Comparison of ENCODE assay signal across 22 mouse cellular contexts in the genomic region with DNA sequence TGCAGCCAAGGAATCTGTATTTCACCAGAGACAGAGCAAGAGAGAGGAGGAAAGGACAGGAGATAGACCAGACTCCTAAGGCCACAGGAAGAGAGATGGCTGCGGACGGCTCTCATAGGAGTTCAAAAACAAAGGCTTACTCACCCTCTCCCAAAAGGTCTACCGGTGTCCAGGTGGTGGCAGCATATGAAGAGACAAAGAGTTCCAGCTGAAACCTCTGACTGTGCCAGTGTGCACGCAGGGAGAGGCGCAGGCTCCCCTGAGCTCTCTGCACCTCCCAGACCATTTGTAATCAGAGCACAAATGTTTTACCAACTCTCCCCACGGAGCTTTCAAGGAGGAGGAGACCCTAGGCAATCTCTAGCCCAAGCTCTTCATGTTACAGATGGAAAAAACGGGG. TPM values are rescaled to one million over a fixed set of nuclear protein-coding genes. Genes with fewer than 3 reads are reported as not detected.
DNase-seq lines count a peak whose midpoint lies in the region; ATAC-seq and TF ChIP-seq lines count a peak whose summit lies in the region.
"Had no signal": no experiment of that assay in that cellular context is flagged by ENCODE, and none has a peak within 500 bp of the region (broad histone marks: within the 10 kb centered on the region; RNA-seq: fewer than 3 reads in every experiment).

No protein-coding gene starts in this region.

- H3K9me3 ChIP-seq in forebrain, embryonic 10.5 days, result no peaks in the 10 kb centered on the region
- H3K9me3 ChIP-seq in forebrain, embryonic 13.5 days (replicated peaks), result no peaks in the 10 kb centered on the region
- H3K9me3 ChIP-seq in stomach, postnatal 0 days (ENCODE audit: control insufficient read depth, low read length), result no peaks in the 10 kb centered on the region
- H3K9me3 ChIP-seq: hindbrain, embryonic 15.5 days; liver, embryonic 15.5 days; neural tube, embryonic 13.5 days had no signal

- H3K4me3 ChIP-seq in forebrain, embryonic 10.5 days, result no peak overlapping the region
- no peak overlapping the region for H3K4me3 ChIP-seq in forebrain, embryonic 13.5 days
- H3K4me3 ChIP-seq in layer of hippocampus, adult 2 months, result no peak overlapping the region
- H3K4me3 ChIP-seq in stomach, postnatal 0 days (ENCODE audit: low read depth, low read length), result no peak overlapping the region
- H3K4me3 ChIP-seq: erythroblast, embryonic 14.5 days; hindbrain, embryonic 15.5 days; liver, embryonic 15.5 days; neural tube, embryonic 13.5 days had no signal

- H3K36me3 ChIP-seq in forebrain, embryonic 10.5 days (replicated peaks), result no peaks in the 10 kb centered on the region
- peaks cover 3% of the 10 kb centered on the region; the same call in 1 of the 2 replicates for H3K36me3 ChIP-seq in forebrain, embryonic 13.5 days (ENCODE audit: poor library complexity, severe bottlenecking)
- H3K36me3 ChIP-seq in stomach, postnatal 0 days (ENCODE audit: control insufficient read depth, insufficient read depth, low read length), result no peaks in the 10 kb centered on the region
- H3K36me3 ChIP-seq: liver, embryonic 15.5 days had no signal

- no peak for ATAC-seq in forebrain, embryonic 13.5 days
- no peak for ATAC-seq in stomach, postnatal 0 days (ENCODE audit: low FRiP score, low TSS enrichment)
- ATAC-seq: forebrain, postnatal 0 days had no signal

- peaks cover 11% of the 10 kb centered on the region; the same call in 1 of the 2 replicates for H3K4me1 ChIP-seq in forebrain, embryonic 10.5 days
- H3K4me1 ChIP-seq in forebrain, embryonic 13.5 days, result no peaks in the 10 kb centered on the region
- no peaks in the 10 kb centered on the region for H3K4me1 ChIP-seq in stomach, postnatal 0 days (replicated peaks; ENCODE audit: control insufficient read depth, insufficient read depth)
- H3K4me1 ChIP-seq: hindbrain, embryonic 15.5 days; liver, embryonic 15.5 days; neural tube, embryonic 13.5 days had no signal

- H3K27ac ChIP-seq in forebrain, embryonic 10.5 days, result peak overlapping the region; percentile 30; the same call in 1 of the 2 replicates
- no peak overlapping the region for H3K27ac ChIP-seq in forebrain, embryonic 13.5 days
- 0 out of 2 replicates have a peak overlapping the region, but pooled peaks have one; percentile 7 for H3K27ac ChIP-seq in layer of hippocampus, adult 2 months
- H3K27ac ChIP-seq in stomach, postnatal 0 days (replicated peaks), result no peak overlapping the region
- H3K27ac ChIP-seq: hindbrain, embryonic 15.5 days; liver, embryonic 15.5 days; neural tube, embryonic 13.5 days had no signal

- no peak for TF ChIP-seq EP300 in stomach, postnatal 0 days (optimal IDR thresholded peaks at IDR 0.05)

- WGBS in forebrain, embryonic 10.5 days, result 50% methylated on average over 7 of the region's 7 CpGs
- 45% methylated on average over 7 of the region's 7 CpGs for WGBS in forebrain, embryonic 13.5 days
- 38% methylated on average over 7 of the region's 7 CpGs for WGBS in stomach, postnatal 0 days

- H3K27me3 ChIP-seq in forebrain, embryonic 10.5 days (ENCODE audit: poor library complexity, severe bottlenecking), result no peaks in the 10 kb centered on the region
- no peaks in the 10 kb centered on the region for H3K27me3 ChIP-seq in forebrain, embryonic 13.5 days
- no peaks in the 10 kb centered on the region; the same call in 1 of the 2 replicates for H3K27me3 ChIP-seq in stomach, postnatal 0 days (ENCODE audit: control insufficient read depth, insufficient read depth, low read length)
- H3K27me3 ChIP-seq: hindbrain, embryonic 15.5 days; liver, embryonic 15.5 days; neural tube, embryonic 13.5 days had no signal

- no peak for TF ChIP-seq CTCF in layer of hippocampus, adult 2 months (conservative IDR thresholded peaks at IDR 0.05)
- TF ChIP-seq CTCF in stomach, postnatal 0 days (IDR thresholded peaks at IDR 0.05; ENCODE audit: low read depth), result 0 out of 2 replicates have a peak, but pooled peaks have one; percentile 6

- H3K9ac ChIP-seq in forebrain, embryonic 13.5 days, result no peak overlapping the region
- H3K9ac ChIP-seq in stomach, postnatal 0 days (ENCODE audit: low read length), result no peak overlapping the region
- H3K9ac ChIP-seq: forebrain, postnatal 0 days; hindbrain, embryonic 15.5 days; liver, embryonic 15.5 days; neural tube, embryonic 13.5 days had no signal

- no peak for DNase-seq in forebrain, embryonic 10.5 days (ENCODE audit: extremely low spot score, low spot score)
- DNase-seq in layer of hippocampus, adult 2 months (ENCODE audit: low spot score in 2 of 2), result no peak
- DNase-seq in layer of hippocampus, adult 18-20 months (ENCODE audit: low spot score in 2 of 2), result no peak
- peak; percentile 32 to 48 for DNase-seq in cerebellum, postnatal 25 days
- no peak for DNase-seq in stomach, postnatal 0 days (ENCODE audit: low spot score)
- no peak for DNase-seq in layer of hippocampus, adult 11-12 months (ENCODE audit: low spot score)
- DNase-seq in adrenal gland, postnatal 36 days, result no peak
- DNase-seq: forebrain, postnatal 0 days; heart, postnatal 14 days; kidney, adult 9 months; layer of hippocampus, postnatal 36 days; left cerebral cortex, postnatal 4 days; lung, postnatal 10 days; thymus, postnatal 14 days had no signal

- no peak overlapping the region for H3K4me2 ChIP-seq in forebrain, embryonic 13.5 days
- H3K4me2 ChIP-seq in stomach, postnatal 0 days (replicated peaks; ENCODE audit: low read depth), result no peak overlapping the region
- H3K4me2 ChIP-seq: hindbrain, embryonic 15.5 days; liver, embryonic 15.5 days; neural tube, embryonic 13.5 days had no signal

RNA-seq across cellular contexts. Expression of a gene that starts 55.2 kb away (rescaled TPM):
- 1.4 and 1.8 TPM in 2 replicates for polyA plus RNA-seq in forebrain, embryonic 10.5 days (2016; fragmentation: Nextera tagmentation; extraction: Ambion mirVana)
- polyA plus RNA-seq in forebrain, embryonic 13.5 days (2015; fragmentation: Nextera tagmentation; extraction: Ambion mirVana), result 0.62 and 0.73 TPM in 2 replicates
- total RNA-seq in layer of hippocampus, adult 2 months (2021), result 1 to 10 TPM; 5.3 to 5.9 TPM
- total RNA-seq in layer of hippocampus, adult 18-20 months (2021), result 1 to 10 TPM; 4.9 to 5.0 TPM
- 3.9 and 4.6 TPM in 2 replicates for polyA plus RNA-seq in stomach, postnatal 0 days (2015; fragmentation: Nextera tagmentation; extraction: Ambion mirVana)
- 100 to 1,000 TPM; 153 to 823 TPM for total RNA-seq in adrenal gland, postnatal 36 days (2021)
- total RNA-seq: megakaryocyte-erythroid progenitor cell, adult 5-6 weeks; MEL had no signal
- polyA plus RNA-seq: erythroblast, embryonic 14.5 days; small intestine, adult 2 months had no signal

Comparison
In these comparisons a context has a peak if more than half of its experiments do, and no peak if none do; other contexts are left out.
1. H3K27ac ChIP-seq: peak in forebrain, embryonic 10.5 days (single experiment) and layer of hippocampus, adult 2 months (single experiment); none in forebrain, embryonic 13.5 days (single experiment) and stomach, postnatal 0 days (single experiment).
2. DNase-seq: peak in cerebellum, postnatal 25 days (2 of 2); none in forebrain, embryonic 10.5 days (single experiment), layer of hippocampus, adult 2 months (0 of 2), layer of hippocampus, adult 18-20 months (0 of 2), stomach, postnatal 0 days (single experiment), layer of hippocampus, adult 11-12 months (single experiment) and adrenal gland, postnatal 36 days (0 of 2).
3. RNA of a gene that starts 55.2 kb away (total RNA-seq): 153 to 823 TPM in adrenal gland, postnatal 36 days; 5.3 to 5.9 TPM in layer of hippocampus, adult 2 months and 4.9 to 5.0 TPM in layer of hippocampus, adult 18-20 months; every median in the first group is over 10 times any median in the second.